Mouse (Mus musculus) spleen, postnatal 14 days (tissue): ENCODE measurements around the gene Nkiras2.
"Not testable (repeated sequence)": the region's sequence is repeated elsewhere in the genome, so short reads cannot be mapped to it uniquely, and the experiment has no call there.

Experiments
- DNase-seq, 2 experiments: peaks; one replicate each; pipeline ENCODE4 v3.0.0; 2021 to 2022; ENCODE audit warnings: low spot score in 2 of 2

Gene Nkiras2

DNA sequence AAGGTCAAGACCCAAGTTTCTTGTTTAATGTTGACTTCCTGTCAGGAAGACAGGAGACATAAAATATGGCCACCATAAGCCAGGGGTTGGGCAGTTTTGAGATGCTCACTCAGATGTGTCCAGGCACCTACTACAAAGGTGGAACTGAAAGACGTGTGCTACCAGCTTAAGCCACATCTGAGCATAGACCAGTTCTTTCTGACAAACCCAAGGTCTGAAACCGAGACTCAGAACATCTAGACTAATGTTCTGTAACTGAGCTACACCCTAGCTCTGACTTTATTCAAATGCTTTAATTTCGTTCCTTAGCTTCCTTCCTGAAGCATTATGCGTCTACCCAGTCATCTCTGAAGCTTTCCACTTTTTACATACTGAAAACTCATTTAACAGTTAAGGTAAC, 21.0 kb upstream of the Nkiras2 start:
- DNase-seq: no peak

DNA sequence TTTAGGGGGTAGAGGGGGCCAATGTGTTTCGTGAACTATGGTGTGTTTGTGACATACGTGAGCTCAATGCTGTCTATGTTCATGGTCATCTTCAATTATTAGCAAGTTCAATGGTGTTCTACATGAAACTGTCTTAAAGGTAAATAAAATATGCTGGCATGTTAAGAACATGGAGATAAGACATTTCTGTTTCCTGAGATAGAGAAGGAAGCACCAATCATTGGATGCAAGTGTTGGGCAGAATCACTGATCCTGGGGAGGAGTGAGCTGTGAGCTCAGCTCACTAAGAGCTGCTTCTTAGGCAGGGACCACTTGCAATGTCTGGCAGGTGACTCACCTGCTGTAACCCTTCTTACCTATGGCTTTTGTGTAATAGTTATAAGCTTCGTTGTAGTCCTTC, 17.7 kb upstream of the Nkiras2 start:
- DNase-seq: no peak

DNA sequence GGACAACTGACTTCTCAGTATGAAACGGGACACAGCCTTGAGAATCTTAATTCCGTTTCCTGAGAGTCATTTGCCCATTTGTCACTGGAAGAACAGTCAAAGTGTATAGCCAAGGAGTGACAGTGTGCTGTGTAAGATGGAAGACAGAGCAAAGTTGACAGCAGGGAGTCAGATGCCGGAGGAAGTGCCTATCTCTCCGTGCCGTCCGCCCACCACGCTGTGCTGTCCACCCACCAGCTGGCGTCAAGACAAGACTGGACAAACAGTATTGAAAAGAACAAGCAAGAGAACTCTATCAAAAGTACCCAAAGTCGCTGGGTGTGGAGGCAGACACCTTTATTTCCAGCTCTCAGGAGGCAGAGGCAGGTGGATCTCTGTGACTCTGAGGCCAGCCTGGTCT, 15.9 kb upstream of the Nkiras2 start:
- no peak for DNase-seq

DNA sequence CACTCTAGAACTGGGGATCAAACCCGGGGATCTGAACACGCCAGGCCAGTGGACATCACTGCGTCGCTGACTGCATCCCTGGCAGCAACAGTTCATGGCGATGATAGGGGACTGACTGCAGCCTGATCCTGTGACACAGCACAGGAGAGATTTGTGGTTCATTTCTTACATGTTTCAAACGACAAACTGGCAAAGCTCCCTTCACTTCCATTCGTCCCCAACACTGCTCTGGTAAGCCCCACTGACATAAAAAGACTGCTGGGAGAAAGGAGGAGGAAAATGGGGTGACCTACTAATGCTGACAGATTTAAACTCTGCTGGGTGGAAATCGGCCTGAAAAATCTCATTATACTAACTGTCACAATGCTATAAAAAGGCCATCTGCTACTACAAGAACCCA, 15.2 kb upstream of the Nkiras2 start:
- DNase-seq: no peak

DNA sequence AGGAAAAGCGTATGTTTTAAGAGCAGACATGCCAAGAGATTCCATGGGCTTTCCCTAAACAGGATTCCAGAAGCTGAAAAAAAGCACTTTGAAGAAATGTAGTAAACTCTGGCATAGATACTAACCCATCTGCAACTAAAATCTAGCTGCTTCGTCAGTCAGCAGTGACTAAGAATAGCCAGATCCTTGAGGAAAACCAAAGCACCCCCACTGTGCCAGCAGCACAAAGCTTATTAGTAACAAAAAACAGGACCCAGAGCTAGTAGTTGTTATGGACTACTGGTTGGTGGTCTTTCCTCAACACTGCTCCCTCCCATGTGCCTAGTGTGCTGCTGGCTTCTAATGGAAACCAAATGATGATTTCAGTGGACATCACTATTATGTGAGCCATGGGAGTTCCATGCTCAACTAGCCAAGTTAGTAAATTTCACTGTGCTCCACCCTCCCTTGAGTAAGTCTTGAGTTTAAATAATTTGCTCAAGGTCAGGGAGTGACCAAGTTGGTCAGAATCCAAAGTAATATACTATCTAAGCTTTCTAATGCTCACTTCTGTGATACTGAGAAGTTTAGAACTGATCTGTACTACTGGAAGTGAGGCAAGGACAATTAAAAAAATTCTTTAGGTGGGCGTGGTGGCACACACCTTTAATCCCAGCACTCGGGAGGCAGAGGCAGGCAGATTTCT, 14.6 kb upstream of the Nkiras2 start:
- DNase-seq: no peak

DNA sequence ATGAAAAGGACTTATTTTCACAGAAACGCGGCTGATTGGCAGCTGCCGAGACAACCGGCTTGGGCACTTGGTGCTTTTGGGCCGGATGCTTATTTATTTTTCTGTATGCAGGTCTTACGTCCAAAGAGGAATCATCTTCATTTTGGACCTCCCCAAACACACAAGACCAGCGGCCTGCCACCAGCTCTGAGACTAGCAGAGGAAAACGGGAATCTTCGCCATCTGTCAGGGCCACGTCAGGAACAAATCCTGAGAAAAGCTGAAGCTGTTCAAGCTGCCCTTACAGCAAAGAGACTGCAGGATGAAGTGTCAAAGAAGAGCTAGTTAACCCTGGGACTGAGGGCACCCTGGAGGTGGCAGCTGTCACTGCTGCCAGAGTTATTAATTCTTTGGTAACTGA, 13.6 kb upstream of the Nkiras2 start:
- DNase-seq: no peak

DNA sequence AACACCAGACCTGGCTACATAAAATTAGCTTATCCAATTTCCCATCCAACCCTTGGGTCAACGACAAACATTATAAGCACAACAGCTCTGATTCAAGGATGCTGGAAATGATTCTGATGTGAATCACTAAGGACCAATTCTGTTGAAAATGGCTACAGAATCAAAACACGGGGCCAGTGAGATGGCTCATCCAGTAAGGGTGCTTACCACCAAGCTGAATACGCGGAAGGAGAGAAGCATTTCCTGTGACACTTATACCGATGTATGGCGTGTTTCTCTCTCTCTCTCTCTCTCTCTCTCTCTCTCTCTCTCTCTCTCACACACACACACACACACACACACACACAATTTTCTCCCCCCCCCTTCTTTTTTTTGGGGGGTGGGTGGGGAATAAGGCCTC, 11.9 kb upstream of the Nkiras2 start:
- DNase-seq: no peak

DNA sequence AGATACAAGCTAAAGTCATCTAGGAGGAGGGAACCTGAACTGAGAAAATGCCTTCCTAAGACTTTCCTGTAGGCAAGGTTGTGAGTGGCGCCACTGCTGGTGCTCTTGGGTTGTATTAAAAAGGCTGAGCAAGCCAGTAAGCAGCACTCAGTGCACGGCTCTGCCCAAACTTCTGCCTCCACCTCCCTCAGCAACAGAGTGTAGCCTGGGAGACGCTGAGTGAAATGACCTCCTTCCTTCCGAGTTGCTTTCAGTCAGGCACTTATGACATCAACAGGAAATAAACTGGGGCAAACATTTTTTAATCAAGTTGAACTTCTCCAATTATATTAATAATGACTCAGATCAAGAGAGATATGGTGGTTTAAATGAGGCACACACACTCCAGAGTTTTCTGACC, 10.2 kb upstream of the Nkiras2 start:
- DNase-seq: no peak

DNA sequence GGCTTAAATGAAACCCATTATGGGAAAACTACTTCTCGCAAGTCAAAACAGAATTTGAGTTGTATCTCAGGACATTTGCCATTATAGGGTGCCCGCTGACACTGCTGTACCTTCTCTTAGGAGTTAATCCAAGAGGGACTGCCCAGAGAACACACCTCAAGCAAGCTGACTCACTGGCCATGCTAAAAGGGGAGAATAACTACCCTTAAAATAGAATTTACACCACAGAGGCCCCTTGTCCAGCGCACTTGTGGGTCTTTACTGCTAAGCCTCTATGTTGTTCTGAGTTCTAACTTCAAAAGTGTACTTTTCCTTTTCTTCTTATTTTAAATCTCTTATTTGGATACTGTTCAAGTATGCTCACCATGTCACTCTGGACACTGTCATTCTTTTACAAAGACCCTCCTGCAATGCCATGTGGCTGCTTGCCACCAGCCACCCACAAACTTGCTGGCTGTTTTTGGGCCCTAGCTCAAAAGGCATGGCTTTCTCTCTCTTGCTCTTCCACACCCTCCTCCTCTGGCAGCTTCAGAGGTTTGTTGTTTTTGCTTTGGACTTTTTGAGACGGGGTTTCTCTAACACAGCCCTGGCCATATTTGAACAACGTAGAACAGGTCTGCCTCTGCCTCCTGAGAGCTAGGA, 9.6 kb upstream of the Nkiras2 start:
- no peak for DNase-seq

DNA sequence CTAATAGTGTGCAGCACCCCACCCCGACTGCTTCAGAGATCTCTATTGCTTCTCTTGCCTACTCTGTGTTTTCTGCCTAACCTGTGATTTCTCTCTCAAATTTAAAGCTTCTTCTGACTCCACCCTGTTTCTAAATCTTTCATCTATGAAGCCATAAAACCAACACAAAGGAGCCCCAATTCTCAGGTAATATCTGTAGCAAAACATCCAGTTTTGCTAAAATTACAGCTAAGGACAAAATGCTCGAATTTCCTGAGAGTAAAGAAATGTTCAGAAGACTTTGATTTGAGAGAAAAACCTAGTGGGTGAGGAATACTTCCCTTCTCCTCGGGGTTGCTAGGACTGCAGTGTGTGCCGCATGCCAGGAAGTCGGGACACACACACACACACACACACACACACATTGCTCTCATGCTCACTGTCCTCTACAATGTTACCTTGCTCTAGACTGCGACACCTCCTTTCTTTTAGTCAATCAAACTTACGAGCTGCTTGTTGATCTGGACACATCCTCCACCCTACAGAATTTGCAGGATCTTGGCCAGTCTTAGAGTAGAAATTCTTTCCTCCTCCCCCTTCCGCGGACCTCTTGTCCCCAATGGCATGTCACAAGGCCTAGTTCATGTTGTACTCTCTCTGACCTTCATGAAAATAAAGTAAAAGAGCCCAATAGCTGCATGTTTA, 8.9 kb upstream of the Nkiras2 start:
- no peak for DNase-seq

DNA sequence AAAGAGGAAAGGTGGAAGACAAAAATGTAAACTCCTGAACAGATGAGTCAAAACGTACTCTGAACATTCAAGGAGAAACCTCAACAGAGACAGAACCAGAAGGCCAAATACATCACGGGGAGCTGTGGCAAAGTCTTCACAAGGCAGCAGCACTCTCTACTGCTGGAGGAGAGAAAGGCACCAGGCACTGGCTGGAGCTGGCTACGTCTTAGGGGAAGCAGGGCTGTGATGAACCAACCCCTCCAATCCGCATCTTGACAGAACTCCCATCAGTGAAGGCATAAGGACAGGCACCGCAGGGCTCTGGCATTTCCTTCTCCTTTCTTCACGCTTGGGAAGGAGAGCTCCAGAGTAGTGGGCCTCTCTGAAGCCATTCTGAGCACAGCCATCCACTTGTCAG, 7.4 kb upstream of the Nkiras2 start:
- no peak for DNase-seq

DNA sequence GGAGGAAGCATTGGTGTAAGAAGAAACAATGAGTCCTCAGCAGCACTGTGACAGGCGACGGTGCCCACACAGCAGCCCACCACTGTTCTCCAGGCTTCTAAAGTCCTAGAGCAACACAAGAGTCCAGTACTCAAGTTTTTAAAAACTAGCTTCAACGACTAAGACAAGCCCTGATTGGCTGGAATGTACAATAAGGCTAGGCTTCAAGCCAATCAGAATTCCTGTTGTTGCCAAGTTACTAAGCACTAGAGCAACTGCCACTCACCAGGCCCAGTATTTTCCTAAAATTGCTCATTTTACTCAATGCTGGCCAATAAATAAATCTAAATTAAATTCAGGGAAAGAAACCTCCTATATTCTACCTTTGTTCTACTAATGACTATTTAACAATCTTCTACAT, 5.8 kb upstream of the Nkiras2 start:
- no peak for DNase-seq

DNA sequence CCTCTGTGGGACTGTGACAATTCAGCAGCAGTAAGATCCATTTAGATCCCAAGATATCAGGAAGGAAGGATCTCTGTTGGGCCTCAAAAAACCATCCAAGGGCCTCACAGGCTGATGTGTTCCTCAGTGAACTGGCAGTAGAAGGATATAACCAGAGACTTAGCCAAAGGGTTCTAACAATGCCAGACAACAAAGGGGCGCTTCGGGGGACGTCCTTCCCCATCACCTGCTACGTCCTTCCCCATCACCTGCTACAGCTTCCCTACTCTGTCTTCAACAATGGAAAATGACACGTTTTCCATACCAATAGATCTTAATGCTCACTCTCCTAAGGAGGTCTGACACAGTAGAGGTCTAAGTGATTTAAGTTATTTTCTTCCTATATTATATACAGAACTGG, 2.7 kb upstream of the Nkiras2 start:
- no peak for DNase-seq

DNA sequence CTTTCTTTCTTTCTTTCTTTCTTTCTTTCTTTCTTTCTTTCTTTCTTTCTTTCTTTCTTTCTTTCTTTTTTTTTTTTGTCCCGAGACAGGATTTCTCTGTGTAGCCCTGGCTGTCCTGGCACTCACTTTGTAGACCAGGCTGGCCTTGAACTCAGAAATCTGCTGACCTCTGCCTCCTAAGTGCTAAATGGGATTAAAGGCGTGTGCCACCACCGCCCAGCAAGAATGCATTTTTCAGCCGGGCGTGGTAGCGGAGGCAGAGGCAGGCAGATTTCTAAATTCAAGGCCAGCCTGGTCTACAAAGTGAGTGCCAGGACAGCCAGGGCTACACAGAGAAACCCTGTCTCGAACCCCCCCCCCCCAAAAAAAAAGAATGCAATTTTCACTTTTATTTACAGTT, 2.2 kb upstream of the Nkiras2 start:
- DNase-seq: not testable (repeated sequence)

DNA sequence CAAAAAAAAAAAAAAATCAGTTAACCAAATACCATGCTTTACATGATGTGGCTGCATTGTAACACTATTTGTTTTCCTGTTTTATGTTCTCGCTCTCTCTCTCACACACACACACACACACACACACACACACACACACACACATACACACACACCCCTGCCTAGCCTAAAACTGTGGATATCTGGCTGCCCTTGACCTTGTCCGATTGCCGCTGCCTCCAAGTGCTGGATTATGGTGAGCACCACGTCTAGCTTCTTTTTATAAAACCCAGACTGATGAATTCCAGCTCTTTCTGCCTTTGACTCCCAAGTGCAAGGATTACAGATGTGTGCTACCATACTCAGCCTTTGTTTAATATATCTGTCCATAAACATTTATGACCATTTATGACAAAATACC, 1.6 kb upstream of the Nkiras2 start:
- DNase-seq: no peak

DNA sequence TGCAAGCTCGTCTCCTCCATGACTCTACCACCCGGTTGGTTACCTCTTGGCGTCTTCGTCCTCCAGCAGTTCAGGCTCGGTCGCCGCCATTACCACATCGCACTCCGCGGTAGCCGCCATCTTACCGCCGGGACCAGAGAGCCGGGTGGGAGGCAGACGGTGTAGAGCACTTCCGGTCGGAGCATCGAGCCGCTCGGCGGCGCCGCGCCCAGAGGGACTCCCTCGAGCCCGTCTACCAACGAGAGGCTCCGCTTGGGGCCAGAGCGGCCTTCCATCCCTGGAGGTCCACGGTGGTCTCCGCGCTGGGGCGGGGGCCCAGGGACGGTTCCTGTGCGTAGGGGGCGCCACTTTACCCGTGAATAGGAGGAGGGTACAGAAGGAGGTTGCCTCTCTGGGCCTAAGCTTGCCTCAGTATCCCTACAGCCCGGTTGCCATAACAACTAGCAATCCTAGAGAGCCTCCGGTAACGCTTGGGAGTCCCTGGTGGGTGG, 486 bp downstream of the Nkiras2 start:
- DNase-seq: peak; percentile 90 to 92

DNA sequence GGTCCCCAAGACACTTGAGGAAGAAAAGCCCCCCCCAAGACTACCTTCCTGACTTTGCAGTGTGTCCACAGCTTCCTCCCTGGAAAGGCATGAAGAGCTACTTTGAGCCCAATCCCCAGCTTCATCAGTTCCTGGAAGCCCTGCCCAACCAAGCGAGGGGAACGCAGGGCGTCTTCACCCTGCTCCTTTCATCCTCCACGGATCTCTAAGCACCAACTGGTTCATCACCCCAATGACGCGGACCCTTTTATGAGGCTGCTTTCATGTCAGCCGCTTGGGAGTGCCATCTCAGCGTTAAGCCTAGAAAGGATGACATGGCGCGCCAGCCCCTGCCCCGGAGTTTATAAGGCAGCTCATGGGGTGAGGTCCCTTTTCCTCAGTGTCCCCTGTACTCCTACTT, 938 bp downstream of the Nkiras2 start, which contains the start of gene Dnajc7:
Gene Dnajc7, minus strand, starts transcription at position 187 of the 400 bp plus-strand sequence.
- DNase-seq: no peak

DNA sequence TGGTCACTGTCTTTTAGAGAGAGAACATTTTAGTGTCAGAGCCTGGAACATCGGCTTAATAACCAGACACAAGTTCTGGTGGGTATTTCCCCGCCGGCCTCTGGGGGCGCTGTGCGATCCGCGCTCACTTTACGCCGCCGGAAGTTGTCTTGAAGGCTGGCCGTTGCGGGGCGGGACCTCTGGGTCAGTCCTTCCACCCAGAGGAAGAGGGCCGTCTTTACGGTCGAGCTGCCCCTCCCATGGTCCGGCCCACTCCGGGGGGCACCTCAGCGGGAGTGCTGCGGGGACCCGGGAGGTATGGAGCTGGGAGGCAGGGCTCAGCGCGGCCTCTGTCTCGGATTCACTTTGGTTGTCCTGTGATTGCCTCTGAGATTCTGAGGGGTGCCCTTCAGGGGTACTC, 3.7 kb downstream of the Nkiras2 start:
- peak; percentile 90 to 94 for DNase-seq

DNA sequence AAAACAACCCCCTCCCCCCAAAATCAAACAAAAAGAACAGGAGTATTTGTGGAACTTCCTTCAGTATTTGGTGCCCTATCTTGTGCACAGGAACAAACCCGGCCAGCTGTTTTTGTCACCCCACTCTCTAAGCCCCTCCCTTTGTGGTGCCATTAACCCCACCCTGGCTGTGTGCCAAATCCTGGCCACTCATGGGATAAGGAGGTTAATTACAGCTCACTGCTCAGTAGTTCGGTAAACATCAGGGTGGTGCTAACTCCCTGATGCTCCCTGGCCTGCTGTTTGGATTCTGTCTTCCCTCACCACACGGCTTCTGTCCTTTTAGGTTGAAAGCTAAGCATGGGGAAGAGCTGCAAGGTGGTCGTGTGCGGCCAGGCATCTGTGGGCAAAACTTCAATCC, 4.8 kb downstream of the Nkiras2 start:
- peak in 1 of 2 experiments; percentile 51 for DNase-seq

DNA sequence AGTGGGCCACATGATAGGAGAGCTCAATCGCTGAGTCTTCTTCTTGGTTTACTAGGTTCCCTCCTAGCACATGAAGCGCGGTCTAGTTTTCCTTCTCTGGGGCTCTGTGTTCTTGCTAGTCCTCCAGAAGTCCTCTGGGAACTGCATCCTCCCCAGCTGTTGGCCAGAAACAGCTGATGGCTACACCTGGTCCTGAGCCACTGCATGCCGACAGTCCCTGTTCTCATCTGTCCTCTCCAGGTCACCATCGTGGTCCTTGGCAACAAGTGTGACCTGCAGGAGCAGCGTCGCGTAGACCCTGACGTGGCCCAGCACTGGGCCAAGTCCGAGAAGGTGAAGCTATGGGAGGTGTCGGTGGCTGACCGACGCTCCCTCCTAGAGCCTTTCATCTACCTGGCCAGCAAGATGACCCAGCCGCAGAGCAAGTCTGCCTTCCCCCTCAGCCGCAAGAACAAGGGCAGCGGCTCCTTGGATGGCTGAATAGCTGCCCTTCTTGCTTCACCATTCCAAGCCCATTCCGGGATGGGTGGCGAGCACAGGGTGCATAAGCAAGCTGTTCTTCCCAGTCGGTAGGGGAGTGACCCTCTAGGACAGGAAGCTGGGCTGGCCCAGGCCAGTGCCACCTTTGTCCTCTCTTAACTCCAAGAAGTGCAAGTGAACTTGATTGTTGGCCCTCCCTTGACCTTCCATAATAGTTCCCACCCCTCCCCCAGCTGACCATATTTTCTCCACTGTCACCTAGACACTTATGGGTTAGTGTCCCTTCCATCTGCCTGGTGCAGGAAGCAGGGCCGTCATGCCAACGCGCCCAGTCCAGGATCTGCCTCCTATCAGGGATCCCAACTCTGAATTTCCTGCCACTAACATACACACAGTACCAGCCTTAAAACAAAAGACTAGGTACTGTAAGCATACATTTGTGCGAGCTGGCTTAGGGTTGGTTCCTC, 7.0 kb downstream of the Nkiras2 start:
- no peak for DNase-seq

DNA sequence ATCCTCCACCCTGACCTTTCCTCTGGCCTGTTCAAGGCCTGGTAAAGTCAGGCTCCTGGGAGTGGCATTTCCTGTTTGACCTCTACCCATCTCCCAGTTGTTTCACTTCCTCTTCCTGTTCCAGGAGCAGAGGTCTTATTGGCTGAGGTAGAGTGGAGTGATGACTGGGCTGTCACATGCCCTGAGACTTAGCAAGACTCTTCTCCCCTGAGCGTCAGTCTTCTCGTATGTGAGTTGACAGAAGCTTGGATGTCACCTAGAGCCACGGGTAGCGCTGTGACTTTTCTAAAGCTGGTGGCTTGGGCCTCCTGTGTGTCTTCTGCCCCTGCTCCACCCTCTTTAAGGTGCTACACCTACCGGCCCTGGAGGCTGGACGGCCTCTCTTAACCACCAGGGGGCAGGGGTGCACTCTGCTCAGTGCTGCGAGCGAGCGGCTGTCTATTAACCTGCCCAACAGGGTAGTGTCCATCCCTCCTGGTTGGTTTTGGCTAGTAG, 7.7 kb downstream of the Nkiras2 start:
- peak; percentile 61 to 79 for DNase-seq

DNA sequence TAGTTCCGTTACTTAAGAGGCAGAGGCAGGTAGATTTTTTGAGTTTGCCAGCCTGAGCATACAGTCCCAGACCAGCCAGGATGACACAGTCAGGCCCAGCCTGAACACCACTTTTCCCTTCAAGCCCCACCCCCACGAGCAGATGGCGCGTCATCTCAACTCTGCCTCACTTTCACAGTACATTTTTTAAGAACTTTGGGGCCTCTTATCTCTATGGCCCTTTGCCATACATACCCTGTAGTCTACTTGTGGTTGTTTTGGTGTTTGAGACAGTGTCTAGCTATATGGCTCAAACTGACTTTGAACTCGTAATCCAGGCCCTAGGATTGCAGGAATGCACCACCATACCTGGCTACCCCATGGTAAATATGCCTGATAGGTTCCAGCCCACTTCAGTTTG, 9.0 kb downstream of the Nkiras2 start:
- DNase-seq: no peak
